ENCODE assay signal across 8 mouse cellular contexts in the genomic region with DNA sequence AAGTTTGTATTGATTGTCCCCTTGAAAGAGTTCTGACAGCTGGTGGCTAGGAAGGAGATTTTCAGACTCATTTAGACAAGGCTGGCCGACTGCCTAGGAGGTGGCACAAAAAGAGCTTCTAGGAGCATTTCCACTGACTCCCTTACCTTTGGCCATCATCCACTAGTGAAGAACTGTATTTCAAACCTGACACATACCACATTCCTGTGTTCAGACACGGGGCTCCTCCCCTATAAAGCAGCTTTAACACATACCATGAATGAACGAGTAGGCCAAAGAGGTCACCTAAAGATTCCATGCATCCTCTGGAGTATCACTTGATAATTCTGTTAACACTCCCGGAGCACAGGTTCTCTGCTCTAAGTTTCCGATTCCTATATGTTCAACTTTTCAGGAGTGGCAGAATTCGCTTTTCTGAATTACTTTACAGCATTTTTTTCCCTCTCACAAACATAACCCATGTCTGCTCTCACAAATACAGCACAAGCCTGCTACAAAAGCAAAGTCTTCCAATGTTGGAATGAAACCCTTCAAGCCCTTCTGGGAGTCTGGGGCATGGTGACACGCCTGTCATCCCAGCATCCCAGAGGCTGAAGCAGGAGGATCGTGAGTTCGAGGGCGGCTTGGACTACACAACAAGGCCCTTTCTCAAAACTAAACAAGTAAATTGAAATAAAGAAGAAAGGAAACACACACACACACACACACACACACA. TPM values are rescaled to one million over a fixed set of nuclear protein-coding genes. Genes with fewer than 3 reads are reported as not detected.
DNase-seq lines count a peak whose midpoint lies in the region; ATAC-seq and TF ChIP-seq lines count a peak whose summit lies in the region.

No protein-coding gene starts in this region.

- no peaks in the 10 kb centered on the region for H3K27me3 ChIP-seq in testis, adult 2 months (ENCODE audit: control insufficient read depth, insufficient read depth, low read length)
- H3K27me3 ChIP-seq in forebrain, embryonic 13.5 days: no peaks in the 10 kb centered on the region
- H3K27me3 ChIP-seq in myocyte (ENCODE audit: control insufficient read depth, insufficient read depth, insufficient read length): no peaks in the 10 kb centered on the region

- H3K27ac ChIP-seq in testis, adult 2 months (ENCODE audit: control insufficient read depth, insufficient read depth, low read depth, low read length): peak overlapping the region; percentile 88; the same call in 1 of the 2 replicates
- no peak overlapping the region for H3K27ac ChIP-seq in forebrain, embryonic 13.5 days

- H3K9ac ChIP-seq in forebrain, embryonic 13.5 days: peak overlapping the region; percentile 74

- H3K4me2 ChIP-seq in forebrain, embryonic 13.5 days: peak overlapping the region; percentile 64
- peak overlapping the region; percentile 89 for H3K4me2 ChIP-seq in myocyte (ENCODE audit: low read depth)

- no peaks in the 10 kb centered on the region for H3K9me3 ChIP-seq in forebrain, embryonic 13.5 days (replicated peaks)

- H3K4me1 ChIP-seq in testis, adult 2 months (ENCODE audit: control insufficient read depth, insufficient read depth, low read length): peaks cover 4% of the 10 kb centered on the region; the same call in 1 of the 2 replicates
- peaks cover 10% of the 10 kb centered on the region for H3K4me1 ChIP-seq in forebrain, embryonic 13.5 days

- TF ChIP-seq POLR2A in testis, adult 2 months (IDR thresholded peaks at IDR 0.05; ENCODE audit: control insufficient read depth, low read depth, low read length): no peak
- no peak for TF ChIP-seq POLR2A in myocyte (IDR thresholded peaks at IDR 0.05; ENCODE audit: insufficient read length, low read depth)

- H3K4me3 ChIP-seq in testis, adult 2 months (ENCODE audit: control insufficient read depth, low read depth, low read length): peak overlapping the region; percentile 99
- peak overlapping the region; percentile 58 for H3K4me3 ChIP-seq in forebrain, embryonic 13.5 days
- peak overlapping the region; percentile 89 for H3K4me3 ChIP-seq in myocyte

- DNase-seq in adrenal gland, postnatal 14 days: peak; percentile 34
- DNase-seq in adrenal gland, adult 18-20 months (ENCODE audit: low spot score in 2 of 2): no peak
- DNase-seq in testis, postnatal 10 days (ENCODE audit: low spot score): no peak
- peak; percentile 30 for DNase-seq in left cerebral cortex, postnatal 4 days
- no peak for DNase-seq in spleen, adult 12 weeks (ENCODE audit: low spot score)

- intact Hi-C loops in left cerebral cortex, postnatal 4 days (cut with DNase I): no loop called here

- peaks cover 19% of the 10 kb centered on the region for H3K79me2 ChIP-seq in myocyte (ENCODE audit: control insufficient read depth, insufficient read depth)

- peak overlapping the region; percentile 38 for H3ac ChIP-seq in myocyte (ENCODE audit: control insufficient read depth, insufficient read length)

- H3K36me3 ChIP-seq in testis, adult 2 months (ENCODE audit: control insufficient read depth, insufficient read depth, low read length): no peaks in the 10 kb centered on the region
- peaks cover 8% of the 10 kb centered on the region for H3K36me3 ChIP-seq in forebrain, embryonic 13.5 days (ENCODE audit: poor library complexity, severe bottlenecking)
- H3K36me3 ChIP-seq in myocyte (ENCODE audit: control insufficient read depth, insufficient read depth): no peaks in the 10 kb centered on the region

- TF ChIP-seq CTCF in testis, adult 2 months (IDR thresholded peaks at IDR 0.05; ENCODE audit: control insufficient read depth, insufficient read depth, insufficient replicate concordance, low read depth, low read length): no peak

- peak; percentile 19 for ATAC-seq in forebrain, embryonic 13.5 days

- WGBS in forebrain, embryonic 13.5 days: 27% methylated on average over 10 of the region's 10 CpGs

TF ChIP-seq in myocyte, 11 proteins besides CTCF, POLR2A, EP300 and RAD21:
- TF ChIP-seq TCF12 (IDR thresholded peaks at IDR 0.05; ENCODE audit: insufficient read depth, poor library complexity, severe bottlenecking) (no peak), POLR2AphosphoS2 (IDR thresholded peaks at IDR 0.05; ENCODE audit: insufficient read length, low read depth) (no peak), SRF (IDR thresholded peaks at IDR 0.05; ENCODE audit: control insufficient read depth, insufficient read length, low read depth) (no peak), E2F4 (IDR thresholded peaks at IDR 0.05; ENCODE audit: insufficient read depth) (no peak), USF1 (IDR thresholded peaks at IDR 0.05; ENCODE audit: low read depth) (no peak), MYOD1 (IDR thresholded peaks at IDR 0.05; ENCODE audit: control insufficient read depth in 1 of 3, insufficient read length in 2 of 3, low read depth in 2 of 3) (no peak), CEBPB (IDR thresholded peaks at IDR 0.05; ENCODE audit: insufficient read depth, poor library complexity, severe bottlenecking) (no peak), MYOG (IDR thresholded peaks at IDR 0.05; ENCODE audit: control insufficient read depth in 1 of 3, insufficient read depth in 1 of 3, insufficient read length in 2 of 3, low read depth in 2 of 3) (no peak), TCF3 (IDR thresholded peaks at IDR 0.05; ENCODE audit: insufficient read length, low read depth) (no peak), MAX (IDR thresholded peaks at IDR 0.05; ENCODE audit: low read depth) (no peak), REST (IDR thresholded peaks at IDR 0.05; ENCODE audit: insufficient read depth, insufficient read length) (no peak)

RNA-seq across cellular contexts. Expression of gene Magohb, which starts 0.6 kb away (rescaled TPM):
- total RNA-seq in adrenal gland, postnatal 14 days (2021): 15.3 and 15.5 TPM in 2 replicates
- total RNA-seq in adrenal gland, adult 18-20 months (2021): 10 to 100 TPM in 1 of 2 experiments, 1 to 10 TPM in 1; 6.9 to 10.6 TPM
- 3.7 and 4.0 TPM in 2 replicates for polyA plus RNA-seq in testis, adult 2 months (2012; rRNA removed)
- 57.7 and 64.1 TPM in 2 replicates for polyA plus RNA-seq in forebrain, embryonic 13.5 days (2015; fragmentation: Nextera tagmentation; extraction: Ambion mirVana)
- 10 to 100 TPM; 21.9 to 22.7 TPM for total RNA-seq in left cerebral cortex, postnatal 4 days (2021)
- 22.0 TPM for polyA plus RNA-seq in myocyte (2012; fragmentation: generic; extraction: Trizol)

RNA-seq across cellular contexts. Expression of gene Klra2, which starts 45.3 kb away (rescaled TPM):
- 0.86 and 0.93 TPM in 2 replicates for total RNA-seq in adrenal gland, postnatal 14 days (2021)
- 1 to 10 TPM; 3.5 to 5.0 TPM for total RNA-seq in adrenal gland, adult 18-20 months (2021)
- polyA plus RNA-seq in testis, adult 2 months (2012; rRNA removed): not detected in 2 replicates
- not detected in 2 replicates for polyA plus RNA-seq in forebrain, embryonic 13.5 days (2015; fragmentation: Nextera tagmentation; extraction: Ambion mirVana)
- under 1 TPM in 1 of 2 experiments, not detected in 1; 0.32 TPM for total RNA-seq in left cerebral cortex, postnatal 4 days (2021)
- polyA plus RNA-seq in myocyte (2012; fragmentation: generic; extraction: Trizol): 0.11 TPM

Comparison
In these comparisons a context has a peak if more than half of its experiments do, and no peak if none do; other contexts are left out.
1. DNase-seq: peak in adrenal gland, postnatal 14 days (single experiment) and left cerebral cortex, postnatal 4 days (single experiment); none in adrenal gland, adult 18-20 months (0 of 2), testis, postnatal 10 days (single experiment) and spleen, adult 12 weeks (single experiment).
2. Peak in every context shown above with its lines, with median percentiles within 50 percentile points of each other: H3K4me3 ChIP-seq.